Mouse (Mus musculus): Measurements from ENCODE around the gene Lyg2. TPM values are rescaled to one million over a fixed set of nuclear protein-coding genes. Genes with fewer than 3 reads are reported as not detected.

Gene Lyg2
- total RNA-seq, 2 experiments from 2014 or later = not detected

DNA sequence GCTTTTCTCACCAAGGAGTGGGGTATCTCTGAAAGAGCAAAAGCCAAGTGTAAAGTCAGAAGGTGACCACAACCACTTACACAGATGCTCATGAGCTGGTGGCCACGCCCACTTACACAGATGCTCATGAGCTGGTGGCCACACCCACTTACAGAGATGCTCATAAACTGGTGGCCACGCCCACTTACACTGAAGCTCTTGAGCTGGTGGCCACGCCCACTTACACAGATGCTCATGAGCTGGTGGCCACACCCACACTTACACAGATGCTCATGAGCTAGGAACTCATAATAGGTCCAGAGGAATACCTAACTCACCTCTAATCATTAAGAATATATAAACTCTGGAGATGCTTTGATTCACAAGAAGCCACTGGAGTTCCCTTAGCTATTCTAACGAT, 31.8 kb downstream of the Lyg2 start:
- no peak for DNase-seq (ENCODE audit: low spot score in 2 of 2)

DNA sequence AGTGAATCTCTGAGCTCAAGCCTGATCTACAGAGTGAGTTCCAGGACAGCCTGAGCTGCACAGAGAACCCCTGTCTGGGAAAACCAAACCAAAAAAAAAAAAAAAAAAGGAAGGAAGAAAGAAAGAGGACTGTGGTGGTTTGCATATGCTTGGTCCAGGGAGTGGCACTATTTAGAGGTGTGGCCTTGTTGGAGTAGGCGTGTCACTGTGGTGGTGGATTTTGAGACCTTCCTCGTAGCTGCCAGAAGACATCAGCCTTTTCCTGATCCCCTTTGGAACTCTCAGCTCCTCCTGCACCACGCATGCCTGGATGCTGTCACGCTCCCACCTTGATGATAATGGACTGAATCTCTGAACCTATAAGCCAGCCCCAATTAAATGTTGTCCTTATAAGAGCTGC, 32.9 kb downstream of the Lyg2 start:
- DNase-seq (ENCODE audit: low spot score in 2 of 2) = no peak

DNA sequence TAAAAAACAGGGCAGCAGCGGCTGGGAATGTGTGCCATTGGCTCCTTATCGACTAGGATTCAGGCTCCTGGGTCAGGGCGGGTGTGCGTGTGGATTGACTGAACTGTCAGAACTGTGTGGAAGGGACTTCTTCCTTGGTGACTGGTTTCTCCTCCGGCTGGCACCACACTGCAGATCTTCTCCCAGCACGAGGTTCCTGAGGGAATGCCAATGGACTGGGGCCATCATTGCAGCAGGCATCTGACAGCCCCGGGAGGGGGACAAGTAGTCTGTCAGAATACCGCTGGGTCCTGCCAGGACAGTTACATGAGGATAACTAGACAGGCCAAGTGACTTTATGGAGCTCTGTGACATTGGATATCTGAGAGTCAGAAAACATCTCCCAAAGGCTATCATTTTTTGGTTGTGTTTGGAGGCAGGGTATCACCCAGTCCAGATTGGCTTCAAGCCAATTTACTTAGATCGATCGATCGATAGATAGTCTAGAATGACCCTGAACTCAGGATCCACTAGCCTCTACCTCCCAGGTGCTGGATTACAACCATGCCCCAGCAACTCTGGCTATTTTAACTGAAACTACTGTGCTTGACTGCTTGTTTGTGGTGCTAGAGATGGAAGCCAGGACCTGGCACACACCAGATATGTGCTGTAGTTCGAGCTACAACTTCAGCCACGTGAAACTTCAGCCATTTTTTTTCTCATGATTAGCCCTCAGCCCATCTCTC, 38.4 kb downstream of the Lyg2 start:
- no peak for DNase-seq (ENCODE audit: low spot score in 2 of 2)

DNA sequence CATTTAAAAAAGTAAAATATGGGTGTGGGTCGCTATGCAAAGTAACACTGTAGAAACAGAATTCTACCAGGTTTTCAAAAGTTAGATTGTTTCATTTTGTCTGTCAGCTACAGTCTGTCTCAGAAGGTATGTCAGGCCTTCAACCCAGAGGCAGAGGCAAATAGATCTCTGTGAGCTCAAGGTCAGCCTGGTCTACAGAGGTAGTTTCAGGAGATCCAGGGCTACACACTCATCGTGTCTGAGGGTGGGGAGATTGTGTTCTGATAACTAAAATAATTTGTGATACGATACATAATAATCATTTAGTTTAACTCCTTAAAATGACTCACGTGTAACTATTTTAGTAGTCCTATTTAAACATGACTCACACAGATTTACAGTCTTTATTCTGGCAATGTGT, 43.1 kb downstream of the Lyg2 start:
- DNase-seq (ENCODE audit: low spot score in 2 of 2) = no peak

DNA sequence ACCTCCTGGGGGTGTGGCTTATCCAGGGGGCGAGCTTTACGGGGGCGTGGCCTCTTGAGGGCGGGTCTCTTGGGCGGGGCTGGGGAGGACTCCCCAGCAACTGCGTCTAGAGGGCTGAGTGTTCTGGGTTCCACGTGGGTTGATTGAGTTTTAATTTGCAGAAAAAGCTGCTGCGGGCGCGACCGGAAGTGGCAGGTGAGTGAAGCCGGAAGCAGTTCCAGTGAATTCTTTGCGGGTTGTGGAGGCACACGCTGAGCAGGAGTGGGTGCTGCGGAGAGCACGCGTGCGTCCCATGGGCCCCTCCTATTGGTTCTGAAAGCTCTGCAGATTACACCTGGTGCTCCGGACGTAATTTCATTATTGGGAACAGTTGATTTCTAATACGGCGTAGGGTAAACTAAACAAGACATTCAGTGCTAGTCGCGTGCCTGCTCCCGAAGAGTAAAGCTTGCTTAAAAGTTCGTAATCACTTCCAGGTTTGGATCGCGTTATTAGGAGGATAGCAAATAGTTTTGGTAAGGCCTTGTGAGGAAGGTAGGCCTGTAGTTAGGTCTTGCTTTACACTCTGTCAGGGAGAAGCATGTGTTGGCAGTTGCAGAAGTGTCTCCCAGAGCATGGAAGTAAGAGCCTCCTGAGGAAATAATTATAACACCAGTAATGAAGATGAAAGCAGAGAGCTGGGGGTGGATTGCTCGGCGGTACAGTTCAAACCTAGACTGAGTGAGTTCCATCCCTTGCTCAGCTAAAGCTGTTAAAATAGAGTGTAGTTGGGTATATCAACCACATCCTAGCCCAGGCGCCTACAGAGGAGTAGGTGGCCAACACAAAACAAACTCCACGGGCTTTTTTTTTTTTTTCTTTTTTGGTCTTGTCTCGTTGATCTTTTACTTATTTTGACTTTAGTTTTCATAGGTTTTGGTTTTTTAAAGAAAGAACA, 43.9 kb downstream of the Lyg2 start:
- DNase-seq (ENCODE audit: low spot score in 2 of 2) = peak; percentile 72 to 78

DNA sequence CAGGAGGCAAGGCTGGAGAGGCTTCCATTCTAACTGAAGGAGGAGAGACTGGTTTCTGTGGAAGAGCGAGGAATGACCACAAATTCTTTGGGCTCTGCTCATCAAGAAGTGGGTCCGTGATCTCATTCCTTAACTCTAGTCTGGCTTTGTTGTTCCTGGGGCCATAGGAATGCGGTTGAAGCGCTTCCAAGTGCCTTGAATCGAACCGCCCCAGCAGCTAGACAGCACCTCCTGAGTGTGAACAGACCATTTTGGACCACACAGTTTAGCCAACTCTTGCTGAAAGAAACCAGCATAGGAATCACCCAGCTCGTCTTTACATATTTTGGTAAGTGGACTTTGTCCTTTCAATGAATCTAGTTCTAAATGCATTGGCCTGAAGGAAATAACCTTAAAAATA, 44.6 kb downstream of the Lyg2 start, which contains the start of gene Lipt1:
Gene Lipt1, plus strand, starts transcription at position 35 of the 400 bp plus-strand sequence.
- DNase-seq (ENCODE audit: low spot score in 2 of 2) = no peak

DNA sequence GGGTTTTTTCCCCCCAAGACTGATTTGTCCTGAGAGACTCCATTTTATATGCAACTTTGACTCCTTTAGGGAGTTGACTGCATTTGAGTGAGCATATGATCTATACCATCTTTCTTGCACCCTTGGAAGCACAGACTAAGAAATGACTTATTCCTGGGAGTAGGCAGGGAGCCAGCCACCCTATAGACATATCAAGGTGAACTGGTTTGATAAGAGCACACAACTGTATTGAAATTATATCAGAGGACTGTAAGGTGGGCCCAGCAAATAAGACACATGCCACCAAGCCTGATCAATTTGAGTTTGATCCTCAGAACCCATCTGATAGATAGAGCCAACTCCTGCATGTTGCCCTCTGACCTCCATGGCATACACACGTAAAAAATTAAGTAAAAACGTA, 46.9 kb downstream of the Lyg2 start:
- no peak for DNase-seq (ENCODE audit: low spot score in 2 of 2)

DNA sequence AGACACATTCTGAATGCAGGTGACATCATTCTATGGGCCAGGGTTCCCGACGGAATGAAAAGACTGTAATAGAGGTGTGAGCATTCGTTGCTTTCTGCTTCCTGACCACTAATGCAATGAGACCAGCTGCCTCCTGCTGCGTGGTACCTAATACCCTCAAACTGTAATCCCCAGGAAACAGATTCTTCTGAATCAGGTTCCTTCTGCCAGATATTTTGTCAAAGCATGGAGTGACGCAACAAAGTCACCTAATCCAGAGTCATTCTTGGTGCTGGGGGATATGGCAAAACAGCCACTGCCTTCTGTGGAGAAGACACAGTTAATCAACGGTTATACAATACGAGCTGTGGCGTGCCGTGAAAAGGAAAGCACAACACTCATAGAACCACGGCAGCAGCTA, 47.7 kb downstream of the Lyg2 start:
- DNase-seq (ENCODE audit: low spot score in 2 of 2) = no peak

DNA sequence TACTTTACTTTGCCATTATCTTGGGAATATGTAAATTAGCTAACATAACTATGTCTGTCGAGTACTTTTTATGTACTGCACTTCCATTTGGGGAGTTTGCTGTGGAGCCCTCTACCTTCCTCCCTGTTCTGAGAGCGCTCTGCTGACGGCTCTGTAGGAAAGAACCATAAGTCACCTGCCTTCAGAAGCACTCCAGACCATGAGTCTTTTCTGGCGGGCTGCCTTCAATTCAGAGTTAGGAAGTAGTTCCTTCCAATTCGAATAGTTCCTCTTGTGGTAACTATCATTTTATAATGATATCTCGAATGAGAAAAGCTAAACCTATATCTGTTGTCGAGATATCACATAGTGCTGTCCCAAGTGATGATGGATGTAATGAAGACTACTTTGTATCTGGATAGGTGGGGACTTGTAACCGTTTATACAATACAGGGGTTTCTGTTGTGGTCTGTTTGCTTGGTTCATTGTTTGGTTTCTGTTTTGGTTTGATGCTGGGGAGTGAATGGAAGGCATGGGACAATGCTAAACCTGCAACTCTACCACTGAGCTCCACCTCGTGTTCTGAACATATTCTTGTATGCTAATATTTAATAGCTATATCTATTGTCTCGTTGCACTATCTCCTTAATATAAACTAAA, 48.5 kb downstream of the Lyg2 start:
- no peak for DNase-seq (ENCODE audit: low spot score in 2 of 2)

DNA sequence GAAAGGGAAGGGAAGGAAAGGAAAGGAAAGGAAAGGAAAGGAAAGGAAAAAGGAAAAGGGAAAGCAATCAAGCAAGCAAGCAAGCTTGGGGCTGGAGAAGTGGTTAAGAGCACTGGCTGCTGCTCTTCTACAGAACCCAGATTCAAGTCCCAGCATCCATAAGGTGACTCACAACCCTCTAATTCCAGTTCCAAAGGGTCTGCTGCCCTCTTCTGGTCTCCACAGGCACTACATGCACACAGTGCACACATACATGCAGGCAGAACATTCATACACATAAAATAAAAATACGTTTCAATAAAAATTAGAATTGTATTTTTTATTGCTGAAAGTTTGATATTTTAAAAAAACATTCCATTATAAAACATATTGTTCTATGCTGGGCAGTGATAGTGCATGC, 49.2 kb downstream of the Lyg2 start:
- peak; percentile 48 to 56 for DNase-seq (ENCODE audit: low spot score in 2 of 2)

DNA sequence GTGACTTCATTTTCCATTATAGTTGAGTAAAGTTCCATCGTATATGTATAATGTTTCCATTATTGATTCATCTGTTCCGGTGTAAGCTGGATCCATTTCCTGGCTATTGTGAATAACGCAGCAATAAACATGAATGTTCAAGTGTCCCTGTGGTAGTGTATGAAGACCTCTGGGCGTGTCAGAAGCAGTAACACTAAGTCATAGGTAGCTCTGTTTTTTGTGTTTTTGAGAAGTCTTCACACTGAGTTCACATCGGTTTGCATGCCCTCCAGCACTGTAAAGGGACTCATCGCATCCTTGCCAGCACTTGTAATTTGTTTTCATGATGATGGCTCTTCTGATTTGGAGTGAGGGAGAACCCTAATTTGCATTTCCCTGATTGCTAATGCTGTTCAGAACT, 50.0 kb downstream of the Lyg2 start, which contains the start of gene Tsga10:
Gene Tsga10, minus strand, starts transcription at position 144 of the 400 bp plus-strand sequence.
- no peak for DNase-seq (ENCODE audit: low spot score in 2 of 2)

DNA sequence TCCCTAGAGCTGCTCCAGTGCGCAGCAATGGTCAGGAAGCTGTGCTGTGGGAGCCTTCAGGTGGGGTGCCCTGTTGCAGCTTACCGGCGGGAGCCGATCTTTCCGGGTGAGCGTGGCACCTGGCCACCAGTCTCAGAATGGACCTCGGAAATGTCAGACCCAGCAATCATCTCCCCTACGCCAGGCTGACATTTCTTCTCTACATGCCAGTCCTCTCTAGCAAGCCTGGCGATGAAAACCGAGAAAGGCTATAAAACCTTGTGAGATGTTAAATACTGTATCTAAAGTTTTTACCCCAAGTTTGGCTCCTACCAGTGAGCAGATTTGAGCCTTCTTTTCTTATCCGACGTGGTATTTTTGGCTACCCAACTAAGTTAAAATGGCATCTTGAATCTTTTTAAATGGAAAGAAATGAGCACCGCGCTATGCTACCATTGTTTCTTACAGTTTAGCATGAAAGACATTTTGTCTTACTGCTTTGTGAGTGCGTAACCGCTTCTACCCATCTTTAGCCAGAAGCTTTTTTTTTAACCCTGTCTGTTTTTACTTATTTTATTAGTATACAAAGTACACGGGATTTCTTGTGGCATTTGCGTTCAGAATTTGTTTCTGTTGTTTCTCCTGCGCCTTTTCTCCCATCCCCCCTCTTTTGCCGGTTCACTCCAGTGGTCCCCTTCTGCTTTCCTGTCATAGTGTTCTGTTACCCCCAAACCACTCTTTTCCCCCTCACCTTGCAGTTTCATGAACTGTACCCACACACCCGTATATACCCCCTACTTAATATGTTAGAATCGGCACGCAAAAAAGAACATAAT, 50.7 kb downstream of the Lyg2 start:
- DNase-seq (ENCODE audit: low spot score in 2 of 2) = no peak

DNA sequence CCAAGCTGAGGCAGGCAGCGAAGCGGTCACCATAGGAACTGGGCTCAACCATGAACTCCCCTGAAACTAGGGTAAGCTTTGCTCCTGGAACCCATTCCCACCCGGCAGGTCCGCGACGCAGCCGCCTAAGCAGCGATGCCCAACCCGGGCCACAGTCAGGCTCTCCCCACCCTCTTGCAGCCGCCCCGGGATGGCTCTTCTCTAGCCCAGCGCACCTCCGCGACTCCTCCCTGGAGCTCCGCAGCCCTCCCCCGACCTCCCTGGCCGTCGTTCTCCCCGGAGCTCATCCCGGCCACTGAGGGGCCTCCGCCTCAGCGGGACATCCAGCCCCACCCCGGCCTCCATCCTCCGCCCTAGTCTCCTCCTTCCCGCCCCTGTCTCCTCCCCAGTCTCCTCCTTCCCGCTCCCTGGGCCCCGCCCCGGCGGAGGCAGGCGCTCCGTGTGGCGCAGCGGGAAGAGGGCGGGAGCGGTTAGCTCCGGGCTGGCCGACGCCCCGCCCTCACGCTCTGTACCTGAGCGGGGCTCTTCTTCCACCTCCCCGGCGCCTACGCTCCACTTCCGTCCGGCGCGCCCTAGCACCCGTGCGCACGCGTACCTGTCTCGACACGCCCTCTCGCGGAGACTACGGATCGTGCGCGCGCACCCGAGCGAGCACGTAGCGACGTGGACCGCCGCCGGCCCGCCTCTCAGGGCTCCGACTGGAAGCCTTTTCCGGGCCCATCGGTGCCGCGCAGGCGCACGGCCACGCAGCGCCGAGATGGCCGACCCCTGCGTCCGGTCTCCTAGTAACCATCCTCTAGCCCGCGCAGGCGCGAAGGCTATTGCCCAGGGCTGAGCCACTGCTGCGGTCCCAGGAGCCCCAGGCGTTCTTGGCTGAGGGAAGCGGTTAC, 51.5 kb downstream of the Lyg2 start:
- peak; percentile 98 for DNase-seq (ENCODE audit: low spot score in 2 of 2)

Other genes starting within 250 kb of the Lyg2 start
- 1 to 10 TPM; 2.1 to 3.5 TPM for gene 2010300C02Rik, start 196.4 kb downstream of the Lyg2 start, total RNA-seq (2021)
- 1 to 10 TPM; 3.9 to 6.2 TPM for gene Tsga10, start 50.1 kb downstream of the Lyg2 start, total RNA-seq (2021)
- 10 to 100 TPM in 1 of 2 experiments, 1 to 10 TPM in 1; 10.0 to 15.8 TPM for gene Lipt1, start 44.8 kb downstream of the Lyg2 start, total RNA-seq (2021)
- 10 to 100 TPM in 1 of 2 experiments, 1 to 10 TPM in 1; 9.6 to 12.9 TPM for gene Mitd1, start 26.1 kb downstream of the Lyg2 start, total RNA-seq (2021)
- 100 to 1,000 TPM; 186 to 276 TPM for gene Mrpl30, start 26.0 kb downstream of the Lyg2 start, total RNA-seq (2021)
- not detected for gene Lyg1, start 41.3 kb upstream of the Lyg2 start, total RNA-seq (2021)
- gene Txndc9, start 81.4 kb upstream of the Lyg2 start, total RNA-seq (2021) = 10 to 100 TPM; 71.7 to 77.9 TPM
- 10 to 100 TPM; 47.2 to 47.8 TPM for gene Eif5b, start 81.5 kb upstream of the Lyg2 start, total RNA-seq (2021)
- gene Rev1, start 213.3 kb upstream of the Lyg2 start, total RNA-seq (2021) = 10 to 100 TPM; 20.5 to 22.2 TPM

All from adrenal gland, adult 18-20 months (tissue).